In genomic region chr19:5268875-5269274, GRCm38 (mm10) we compare ENCODE assay signal across 1 mouse cellular context.
TF ChIP-seq lines count a peak whose summit lies in the region.

No protein-coding gene starts in this region.

TF ChIP-seq in MEL, 35 proteins besides CTCF, POLR2A, EP300 and RAD21 (continued from another document):
- TF ChIP-seq GATA1 (IDR thresholded peaks at IDR 0.05; ENCODE audit: low read depth, low read length) (0 out of 2 replicates have a peak, but pooled peaks have one; percentile 16), MAX (IDR thresholded peaks at IDR 0.05; ENCODE audit: low read length) (no peak), KAT2A (conservative IDR thresholded peaks at IDR 0.05; ENCODE audit: low read depth, low read length) (no peak)
